17 mouse cellular contexts compared by ENCODE assay signal in the genomic region with DNA sequence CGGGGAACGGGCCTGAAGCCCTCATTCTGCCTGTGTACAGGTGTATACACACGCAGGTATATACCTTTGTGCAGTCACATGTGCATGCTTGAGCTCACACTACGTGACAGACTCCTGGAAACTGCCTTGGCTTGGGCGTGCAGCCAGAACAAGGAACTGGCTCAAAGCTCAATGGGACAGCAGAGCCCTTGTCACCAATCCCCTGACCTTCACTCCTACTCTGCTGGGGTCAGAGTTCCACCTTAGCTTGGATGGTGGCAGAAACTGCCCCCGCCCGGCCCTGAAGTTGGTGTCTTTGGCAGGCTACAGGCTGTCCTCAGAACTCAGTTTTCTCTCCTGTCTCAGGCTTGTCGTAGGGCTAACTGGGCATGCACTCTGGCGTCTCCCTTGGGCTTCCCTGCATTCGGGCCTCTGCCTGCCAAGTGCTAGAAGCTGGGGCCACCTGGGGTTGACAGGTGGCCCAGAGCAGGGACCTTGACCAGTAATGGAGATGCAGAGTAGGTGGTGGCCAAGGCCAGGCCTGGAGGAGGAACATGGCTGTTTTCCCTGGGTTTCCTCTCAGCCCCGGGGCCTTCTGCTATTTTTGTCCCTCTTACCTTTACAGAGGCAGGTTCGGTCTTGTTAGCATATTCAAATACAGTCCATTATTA. TPM values are rescaled to one million over a fixed set of nuclear protein-coding genes. Genes with fewer than 3 reads are reported as not detected.
A peak's percentile ranks its signal among the peaks of the same experiment; 100 is the strongest.
DNase-seq lines count a peak whose midpoint lies in the region; ATAC-seq and TF ChIP-seq lines count a peak whose summit lies in the region.
"Had no signal": no experiment of that assay in that cellular context is flagged by ENCODE, and none has a peak within 500 bp of the region (broad histone marks: within the 10 kb centered on the region; RNA-seq: fewer than 3 reads in every experiment).

No protein-coding gene starts in this region.

- no peak overlapping the region for H3K4me3 ChIP-seq in forebrain, embryonic 15.5 days
- H3K4me3 ChIP-seq in forebrain, embryonic 11.5 days (ENCODE audit: low read depth, low read length): no peak overlapping the region
- no peak overlapping the region for H3K4me3 ChIP-seq in ES-Bruce4 (ENCODE audit: low read depth, low read length)
- no peak overlapping the region for H3K4me3 ChIP-seq in kidney, embryonic 16.5 days (ENCODE audit: low read length)
- H3K4me3 ChIP-seq in heart, embryonic 10.5 days: no peak overlapping the region
- H3K4me3 ChIP-seq: heart, embryonic 15.5 days; hindbrain, embryonic 15.5 days; limb, embryonic 13.5 days; midbrain, embryonic 13.5 days; neural tube, embryonic 12.5 days had no signal

- ATAC-seq in forebrain, embryonic 15.5 days (replicated peaks): no peak
- no peak for ATAC-seq in forebrain, embryonic 11.5 days (replicated peaks; ENCODE audit: low FRiP score)
- 0 out of 2 replicates have a peak, but pooled peaks have one; percentile 9 for ATAC-seq in kidney, embryonic 16.5 days (ENCODE audit: low FRiP score, low TSS enrichment)
- ATAC-seq: CD4-positive, CD25-positive, alpha-beta regulatory T cell, adult 4 months; midbrain, embryonic 13.5 days had no signal

- TF ChIP-seq EP300 in ES-Bruce4 (IDR thresholded peaks at IDR 0.05; ENCODE audit: insufficient read depth, low read depth, low read length): peak; percentile 38; the same call in 1 of the 2 replicates

- no peak for TF ChIP-seq POLR2A in ES-Bruce4 (IDR thresholded peaks at IDR 0.05; ENCODE audit: insufficient read depth, low read length)

- WGBS in forebrain, embryonic 15.5 days: 65% methylated on average over 12 of the region's 12 CpGs
- 81% methylated on average over 12 of the region's 12 CpGs for WGBS in forebrain, embryonic 11.5 days
- WGBS in kidney, embryonic 16.5 days: 55% methylated on average over 12 of the region's 12 CpGs
- 69% methylated on average over 12 of the region's 12 CpGs for WGBS in heart, embryonic 10.5 days

- H3K9me3 ChIP-seq in forebrain, embryonic 15.5 days: no peaks in the 10 kb centered on the region
- H3K9me3 ChIP-seq in forebrain, embryonic 11.5 days (ENCODE audit: control insufficient read depth, low read length): no peaks in the 10 kb centered on the region
- H3K9me3 ChIP-seq in ES-Bruce4 (replicated peaks; ENCODE audit: control insufficient read depth, insufficient read depth, low read length, poor library complexity, severe bottlenecking): no peaks in the 10 kb centered on the region
- H3K9me3 ChIP-seq in kidney, embryonic 16.5 days (ENCODE audit: low read length): no peaks in the 10 kb centered on the region
- H3K9me3 ChIP-seq in heart, embryonic 10.5 days: no peaks in the 10 kb centered on the region
- H3K9me3 ChIP-seq: heart, embryonic 15.5 days; hindbrain, embryonic 15.5 days; limb, embryonic 13.5 days; midbrain, embryonic 13.5 days; neural tube, embryonic 12.5 days had no signal

- no peaks in the 10 kb centered on the region for H3K36me3 ChIP-seq in forebrain, embryonic 15.5 days
- H3K36me3 ChIP-seq in forebrain, embryonic 11.5 days (ENCODE audit: control insufficient read depth, insufficient read depth, low read length): no peaks in the 10 kb centered on the region
- H3K36me3 ChIP-seq in ES-Bruce4 (ENCODE audit: control insufficient read depth, insufficient read depth, low read length, poor library complexity, severe bottlenecking): no peaks in the 10 kb centered on the region
- H3K36me3 ChIP-seq in kidney, embryonic 16.5 days (ENCODE audit: insufficient read depth, low read length): no peaks in the 10 kb centered on the region
- no peaks in the 10 kb centered on the region for H3K36me3 ChIP-seq in heart, embryonic 10.5 days
- H3K36me3 ChIP-seq: heart, embryonic 15.5 days; hindbrain, embryonic 15.5 days; limb, embryonic 13.5 days; midbrain, embryonic 13.5 days; neural tube, embryonic 12.5 days had no signal

- TF ChIP-seq CTCF in ES-Bruce4 (IDR thresholded peaks at IDR 0.05; ENCODE audit: low read depth, low read length): no peak

- no peak overlapping the region for H3K9ac ChIP-seq in forebrain, embryonic 15.5 days (replicated peaks)
- H3K9ac ChIP-seq in forebrain, embryonic 11.5 days (ENCODE audit: low read length): no peak overlapping the region
- no peak overlapping the region for H3K9ac ChIP-seq in ES-Bruce4 (ENCODE audit: low read depth, poor library complexity, severe bottlenecking)
- H3K9ac ChIP-seq in kidney, embryonic 16.5 days (replicated peaks; ENCODE audit: low read length): no peak overlapping the region
- H3K9ac ChIP-seq: heart, embryonic 15.5 days; hindbrain, embryonic 15.5 days; limb, embryonic 13.5 days; midbrain, embryonic 13.5 days; neural tube, embryonic 12.5 days had no signal

- no peak for DNase-seq in forebrain, embryonic 11.5 days (ENCODE audit: low spot score)
- DNase-seq in cerebellum, adult 9-10 months: peak; percentile 39
- no peak for DNase-seq in ovary, postnatal 14 days (ENCODE audit: low spot score)
- DNase-seq in spleen, postnatal 36 days (ENCODE audit: low spot score in 2 of 2): no peak
- DNase-seq in heart, embryonic 10.5 days (ENCODE audit: low spot score): no peak
- DNase-seq: layer of hippocampus, postnatal 36 days; lung, postnatal 14 days; right cerebral cortex, adult 18-20 months had no signal

- H3K4me2 ChIP-seq in forebrain, embryonic 15.5 days (replicated peaks): no peak overlapping the region
- no peak overlapping the region for H3K4me2 ChIP-seq in forebrain, embryonic 11.5 days (ENCODE audit: low read depth, low read length, severe bottlenecking)
- H3K4me2 ChIP-seq in kidney, embryonic 16.5 days (replicated peaks; ENCODE audit: low read depth, low read length): no peak overlapping the region
- H3K4me2 ChIP-seq: heart, embryonic 15.5 days; hindbrain, embryonic 15.5 days; limb, embryonic 13.5 days; midbrain, embryonic 13.5 days; neural tube, embryonic 12.5 days had no signal

- H3K27ac ChIP-seq in forebrain, embryonic 15.5 days (replicated peaks): 0 out of 2 replicates have a peak overlapping the region, but pooled peaks have one; percentile 1
- no peak overlapping the region for H3K27ac ChIP-seq in forebrain, embryonic 11.5 days (ENCODE audit: low read depth, low read length)
- H3K27ac ChIP-seq in ES-Bruce4 (ENCODE audit: insufficient read depth, low read length): no peak overlapping the region
- H3K27ac ChIP-seq in kidney, embryonic 16.5 days (ENCODE audit: low read length): no peak overlapping the region
- H3K27ac ChIP-seq in heart, embryonic 10.5 days: no peak overlapping the region
- H3K27ac ChIP-seq: heart, embryonic 15.5 days; hindbrain, embryonic 15.5 days; limb, embryonic 13.5 days; midbrain, embryonic 13.5 days; neural tube, embryonic 12.5 days had no signal

- H3K4me1 ChIP-seq in forebrain, embryonic 15.5 days: peaks cover 25% of the 10 kb centered on the region
- H3K4me1 ChIP-seq in forebrain, embryonic 11.5 days (replicated peaks; ENCODE audit: control insufficient read depth, insufficient read depth, low read length): peaks cover 4% of the 10 kb centered on the region; the same call in 1 of the 2 replicates
- peaks cover 8% of the 10 kb centered on the region for H3K4me1 ChIP-seq in ES-Bruce4 (ENCODE audit: control insufficient read depth, insufficient read depth, low read length)
- H3K4me1 ChIP-seq in kidney, embryonic 16.5 days (ENCODE audit: insufficient read depth, low read length): 0 out of 2 replicates have a peak, but pooled peaks cover 6% of the 10 kb centered on the region
- 0 out of 2 replicates have a peak, but pooled peaks cover 6% of the 10 kb centered on the region for H3K4me1 ChIP-seq in heart, embryonic 10.5 days
- H3K4me1 ChIP-seq: heart, embryonic 15.5 days had no signal

- no peaks in the 10 kb centered on the region for H3K27me3 ChIP-seq in forebrain, embryonic 15.5 days
- H3K27me3 ChIP-seq in forebrain, embryonic 11.5 days (ENCODE audit: control insufficient read depth, insufficient read depth, low read length): no peaks in the 10 kb centered on the region
- no peaks in the 10 kb centered on the region for H3K27me3 ChIP-seq in ES-Bruce4 (ENCODE audit: control insufficient read depth, insufficient read depth, low read length, poor library complexity, severe bottlenecking)
- H3K27me3 ChIP-seq in kidney, embryonic 16.5 days (ENCODE audit: insufficient read depth, low read length): no peaks in the 10 kb centered on the region
- peaks cover 34% of the 10 kb centered on the region for H3K27me3 ChIP-seq in heart, embryonic 10.5 days (ENCODE audit: insufficient read depth, poor library complexity, severe bottlenecking)
- H3K27me3 ChIP-seq: hindbrain, embryonic 15.5 days; midbrain, embryonic 13.5 days; neural tube, embryonic 12.5 days had no signal

RNA-seq across cellular contexts. Expression of a gene that starts 38.1 kb away (rescaled TPM):
- polyA plus RNA-seq in forebrain, embryonic 15.5 days (2015; fragmentation: Nextera tagmentation; extraction: Ambion mirVana): 2.4 and 2.6 TPM in 2 replicates
- polyA plus RNA-seq in forebrain, embryonic 11.5 days (2014; fragmentation: Nextera tagmentation; extraction: Ambion mirVana): 0.52 and 0.93 TPM in 2 replicates
- polyA plus RNA-seq in ES-Bruce4 (2011; ENCODE audit: insufficient read depth, insufficient read length, low read depth, missing spikeins): 0.15 and 0.29 TPM in 2 replicates
- 0.24 and 0.37 TPM in 2 replicates for polyA plus RNA-seq in kidney, embryonic 16.5 days (2015; fragmentation: Nextera tagmentation; extraction: Ambion mirVana)
- 0.73 TPM in 1 of 2 replicates, not detected in the other for polyA plus RNA-seq in heart, embryonic 10.5 days (2016; fragmentation: Nextera tagmentation; extraction: Ambion mirVana)
- polyA plus RNA-seq: CD4-positive, CD25-positive, alpha-beta regulatory T cell, adult 4 months had no signal
